Mouse (Mus musculus) hindlimb bud, embryonic 11.5 days (tissue): ENCODE measurements at regions not wholly inside any gene's neighbourhood (a gene's known extent, or its start where the extent isn't known, plus 50 kb on each side); places are given as distances from the start of the nearest gene placed in this dataset.
A peak's percentile ranks its signal among the peaks of the same experiment; 100 is the strongest.

Experiments used
- DNase-seq: peaks from one replicate; pipeline ENCODE4 v3.0.0-alpha.2; 2012; ENCODE audit warnings: low read depth, low spot score; ENCODE audit errors: extremely low spot score

DNA sequence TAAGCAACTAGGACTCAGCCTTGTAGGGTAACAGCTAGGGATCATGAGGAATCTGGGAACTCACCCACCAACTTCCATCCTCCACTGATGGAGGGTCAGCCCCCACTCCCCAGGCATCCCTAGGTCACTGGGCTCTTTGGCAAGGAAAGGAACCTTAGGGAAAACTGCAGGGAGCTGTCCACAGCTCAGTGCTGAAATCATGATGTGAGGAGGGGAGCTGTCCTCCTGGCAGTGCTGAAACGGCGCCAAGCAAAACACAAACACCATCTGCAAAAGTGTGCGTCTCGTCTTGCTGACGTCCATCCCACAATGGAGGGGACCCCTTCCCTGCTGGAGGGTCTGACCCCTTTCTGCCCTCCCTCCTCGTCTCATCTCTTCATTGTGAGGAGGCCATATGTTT lies 68.6 kb upstream of the Rph3a start:
- DNase-seq = peak; percentile 73

- DNase-seq = no peak
Measured at GRCm38 (mm10) chr5:121076741-121077140, 66.8 kb upstream of the Rph3a start.

DNA sequence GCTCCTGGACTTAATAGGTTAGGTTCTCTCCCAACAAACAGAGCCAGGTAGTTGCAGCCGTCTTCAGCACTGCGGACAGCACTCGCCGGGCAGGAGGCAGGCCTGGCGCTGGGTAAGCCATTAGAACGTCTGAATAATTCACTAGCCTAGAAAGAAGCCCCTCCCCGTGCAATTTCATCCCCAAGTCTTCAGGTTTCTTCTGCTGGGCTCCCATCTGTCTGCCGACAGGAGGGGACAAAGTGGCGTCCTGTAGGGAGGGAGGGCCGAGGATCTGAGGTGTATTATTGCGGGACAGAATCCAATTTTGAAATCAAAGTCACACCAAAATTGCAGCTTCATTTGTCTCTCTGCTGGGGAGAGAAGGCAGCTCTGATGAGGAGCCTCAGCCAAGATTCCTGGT lies 58.9 kb upstream of the Rph3a start:
- peak; percentile 12 for DNase-seq

DNA sequence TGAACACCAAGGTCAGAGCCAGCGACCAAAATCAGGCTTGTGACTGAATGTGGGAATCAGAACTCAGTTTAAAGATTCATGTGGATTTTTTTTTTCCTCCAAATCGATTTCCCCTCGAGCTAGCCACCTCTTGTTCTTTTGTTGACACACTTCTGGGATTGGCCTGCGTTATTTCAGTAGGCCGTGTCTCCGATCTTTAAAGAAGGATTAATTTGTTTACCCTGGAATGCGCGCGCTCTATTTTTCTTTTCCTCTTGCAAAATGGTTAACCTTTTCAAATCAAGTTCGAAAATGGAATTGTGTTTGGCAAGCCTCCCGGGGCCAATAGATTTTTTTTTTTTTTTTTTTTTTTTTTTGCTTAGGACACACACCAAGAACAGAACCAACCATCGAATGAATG lies 54.8 kb upstream of the Rph3a start:
- no peak for DNase-seq

DNA sequence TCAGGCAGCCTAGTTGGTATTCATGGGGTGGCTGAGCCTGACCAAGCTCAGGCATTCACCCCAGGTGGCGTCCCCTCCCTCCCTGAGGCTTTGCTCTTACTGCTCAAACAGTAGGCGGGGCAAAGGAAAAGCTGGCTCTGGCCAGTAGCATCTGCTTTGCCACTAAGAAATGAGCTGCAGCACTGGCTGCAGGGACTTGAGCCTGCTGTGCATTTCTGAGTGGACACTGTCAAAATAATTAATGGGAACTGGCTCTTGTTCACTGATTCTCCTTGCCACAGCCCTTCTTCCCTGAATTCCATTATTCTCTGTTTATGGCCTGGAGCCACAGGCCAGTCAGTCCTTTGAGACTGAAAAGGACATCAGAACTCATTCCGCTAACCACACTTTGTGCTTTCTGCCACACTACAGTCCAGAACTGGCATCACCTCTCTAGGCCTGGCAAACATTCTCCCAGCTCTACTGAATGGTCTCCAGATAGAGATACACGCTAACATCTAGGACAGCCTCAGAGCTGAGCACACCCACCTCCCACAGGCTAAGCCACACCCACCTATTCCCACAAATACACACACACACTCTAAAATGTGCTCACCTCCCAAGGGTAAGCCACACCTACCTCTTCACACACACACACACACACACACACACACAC lies 53.2 kb upstream of the Rph3a start:
- no peak for DNase-seq

DNA sequence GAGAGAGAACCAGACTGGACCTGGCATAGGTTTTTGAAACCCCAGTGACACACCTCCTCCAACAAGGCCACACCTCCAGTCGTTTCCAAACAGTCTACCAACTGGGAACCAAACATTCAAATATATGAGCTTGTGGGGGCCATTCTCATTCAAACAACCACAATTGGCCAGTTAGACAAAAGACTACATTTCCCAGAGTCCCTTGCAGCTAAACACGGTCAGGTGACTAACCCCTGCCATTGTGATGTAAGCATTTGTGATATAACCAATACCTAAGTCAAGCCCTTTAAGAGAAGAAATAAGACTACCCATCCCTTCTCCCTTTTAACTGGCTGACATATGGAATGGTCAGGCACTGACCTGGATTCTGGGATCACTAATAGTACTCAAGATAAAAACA lies 51.8 kb upstream of the Rph3a start:
- no peak for DNase-seq
